Mouse (Mus musculus) small intestine, adult 2 months (tissue): Measurements from ENCODE around the gene Tesk2.

ENCODE experiments used
- CTCF ChIP-seq: fragments of 200-500 bp; IDR thresholded peaks from 2 replicates; pipeline ENCODE4 v1.5.1; 2012; ENCODE audit warnings: low read depth, mild to moderate bottlenecking, control low read depth, inconsistent platforms, low read length, moderate library complexity, mixed read lengths; ENCODE audit not compliant: insufficient replicate concordance, insufficient read length; ENCODE audit errors: extremely low read depth
- POLR2A ChIP-seq: fragments of 200-500 bp; IDR thresholded peaks from 2 replicates; pipeline ENCODE4 v1.6.1; 2012; ENCODE audit warnings: low read depth, mild to moderate bottlenecking, control low read depth, inconsistent platforms, low read length, moderate library complexity

DNA sequence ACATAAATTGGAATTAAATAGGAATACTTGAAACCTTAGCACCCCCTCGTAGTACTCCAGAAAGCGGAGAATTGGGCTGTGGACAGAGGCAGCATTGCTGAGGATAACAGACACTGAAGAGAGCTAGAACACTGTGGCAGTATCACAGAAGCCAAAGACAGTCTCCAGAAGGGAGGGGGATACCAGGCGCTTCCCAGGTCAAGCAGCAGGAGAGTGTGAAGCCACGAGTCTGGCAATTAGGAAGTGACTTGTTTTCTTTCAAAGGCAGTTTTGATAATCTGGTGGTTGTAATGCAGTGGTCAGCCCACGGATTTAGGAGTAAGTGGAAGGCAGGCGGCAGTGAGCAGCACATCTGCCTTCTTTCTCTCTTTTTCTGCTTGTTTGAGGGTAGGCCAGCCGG, 1.5 kb downstream of the Tesk2 start:
- TF ChIP-seq POLR2A (no peak), CTCF (no peak)
